Mouse (Mus musculus): ENCODE data around the gene Rpl38.
A peak's percentile ranks its signal among the peaks of the same experiment; 100 is the strongest.

- TF ChIP-seq CTCF (IDR thresholded peaks at IDR 0.05; ENCODE audit: low read depth) (peak; percentile 91), EP300 (IDR thresholded peaks at IDR 0.05; ENCODE audit: low read depth) (peak; percentile 54; the same call in 1 of the 2 replicates)
Observed at GRCm38 (mm10) chr11:114668301-114668710, at the start of gene Rpl38.

All from heart, postnatal 0 days (tissue).